Mouse (Mus musculus) megakaryocyte-erythroid progenitor cell, adult 5-6 weeks (primary cell): ENCODE data around the gene Nat8f6. TPM values are rescaled to one million over a fixed set of nuclear protein-coding genes. Genes with fewer than 3 reads are reported as not detected.

ENCODE experiments used
- total RNA-seq, 2 experiments: library from RNA; stranded (forward) in 1 of 2; stranded (reverse) in 1 of 2; fragments of 200-1000, 215-1000 nt in 1 of 2; fragments of >200 nt in 1 of 2; fragmentation: Nextera tagmentation in 1 of 2; gene quantifications; 2 replicates each; pipeline ENCODE4 v1.2.3; 2014 to 2017

Gene Nat8f6
- total RNA-seq, 2 experiments from 2014 or later = not detected

Other genes starting within 250 kb of the Nat8f6 start
- 39.1 and 40.7 TPM in 2 replicates for gene Alms1, start 233.4 kb downstream of the Nat8f6 start, total RNA-seq (2014; fragmentation: Nextera tagmentation)
- gene Alms1, start 233.4 kb downstream of the Nat8f6 start, total RNA-seq (2017) = 25.4 and 25.5 TPM in 2 replicates
- gene Nat8f7, start 107.7 kb downstream of the Nat8f6 start, total RNA-seq (2014; fragmentation: Nextera tagmentation) = not detected in 2 replicates
- not detected in 2 replicates for gene Nat8f7, start 107.7 kb downstream of the Nat8f6 start, total RNA-seq (2017)
- not detected in 2 replicates for gene Nat8f3, start 55.2 kb downstream of the Nat8f6 start, total RNA-seq (2014; fragmentation: Nextera tagmentation)
- not detected in 2 replicates for gene Nat8f3, start 55.2 kb downstream of the Nat8f6 start, total RNA-seq (2017)
- gene Nat8f5, start within 50 bp of the Nat8f6 start, total RNA-seq (2014; fragmentation: Nextera tagmentation) = not detected in 2 replicates
- gene Nat8f5, start within 50 bp of the Nat8f6 start, total RNA-seq (2017) = not detected in 2 replicates
- gene Nat8, start 11.1 kb upstream of the Nat8f6 start, total RNA-seq (2014; fragmentation: Nextera tagmentation) = not detected in 2 replicates
- gene Nat8, start 11.1 kb upstream of the Nat8f6 start, total RNA-seq (2017) = not detected in 2 replicates
- gene Nat8f2, start 48.2 kb upstream of the Nat8f6 start, total RNA-seq (2014; fragmentation: Nextera tagmentation) = not detected in 2 replicates
- gene Nat8f2, start 48.2 kb upstream of the Nat8f6 start, total RNA-seq (2017) = not detected in 2 replicates
- gene Nat8f4, start 83.9 kb upstream of the Nat8f6 start, total RNA-seq (2014; fragmentation: Nextera tagmentation) = 3.0 and 3.1 TPM in 2 replicates
- gene Nat8f4, start 83.9 kb upstream of the Nat8f6 start, total RNA-seq (2017) = 1.7 and 3.2 TPM in 2 replicates
- gene Tprkb, start 90.9 kb upstream of the Nat8f6 start, total RNA-seq (2014; fragmentation: Nextera tagmentation) = 37.6 and 38.1 TPM in 2 replicates
- gene Tprkb, start 90.9 kb upstream of the Nat8f6 start, total RNA-seq (2017) = 47.5 and 54.2 TPM in 2 replicates
- gene Nat8f1, start 94.7 kb upstream of the Nat8f6 start, total RNA-seq (2014; fragmentation: Nextera tagmentation) = 3.6 and 10.2 TPM in 2 replicates
- 1.4 and 2.2 TPM in 2 replicates for gene Nat8f1, start 94.7 kb upstream of the Nat8f6 start, total RNA-seq (2017)
- 93.0 and 94.7 TPM in 2 replicates for gene Dusp11, start 140.7 kb upstream of the Nat8f6 start, total RNA-seq (2014; fragmentation: Nextera tagmentation)
- gene Dusp11, start 140.7 kb upstream of the Nat8f6 start, total RNA-seq (2017) = 46.7 and 51.1 TPM in 2 replicates
- gene Figla, start 195.2 kb upstream of the Nat8f6 start, total RNA-seq (2014; fragmentation: Nextera tagmentation) = not detected in 2 replicates
- not detected in 2 replicates for gene Figla, start 195.2 kb upstream of the Nat8f6 start, total RNA-seq (2017)
- gene Add2, start 207.7 kb upstream of the Nat8f6 start, total RNA-seq (2014; fragmentation: Nextera tagmentation) = 109 and 115 TPM in 2 replicates
- gene Add2, start 207.7 kb upstream of the Nat8f6 start, total RNA-seq (2017) = 66.5 and 114 TPM in 2 replicates